Mouse (Mus musculus) right cerebral cortex, postnatal 14 days (tissue): ENCODE results near the gene Wfdc1.

Source experiments
- DNase-seq: peaks from one replicate; pipeline ENCODE4 v3.0.0; 2022

The Wfdc1 gene

DNA sequence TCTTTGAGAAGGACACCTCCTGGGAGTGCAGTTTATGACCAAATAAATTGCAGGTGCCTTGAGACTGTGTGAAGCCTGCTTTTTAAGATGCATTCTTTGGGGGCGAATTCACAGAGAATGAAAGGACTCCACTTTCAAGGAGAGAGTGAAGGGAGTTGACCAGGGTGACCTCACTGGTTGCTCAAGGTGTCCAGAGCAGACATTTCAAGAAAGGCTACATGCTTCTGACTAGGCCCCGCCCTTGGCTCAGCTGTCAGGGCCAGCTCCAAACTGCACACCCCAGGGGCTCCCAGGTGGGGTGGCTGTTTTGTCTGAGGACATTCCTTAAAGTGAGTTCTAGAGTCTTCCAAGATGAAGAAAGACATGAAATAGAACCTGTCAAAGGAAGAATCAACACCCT lies 31.0 kb downstream of the Wfdc1 start:
- DNase-seq = no peak

DNA sequence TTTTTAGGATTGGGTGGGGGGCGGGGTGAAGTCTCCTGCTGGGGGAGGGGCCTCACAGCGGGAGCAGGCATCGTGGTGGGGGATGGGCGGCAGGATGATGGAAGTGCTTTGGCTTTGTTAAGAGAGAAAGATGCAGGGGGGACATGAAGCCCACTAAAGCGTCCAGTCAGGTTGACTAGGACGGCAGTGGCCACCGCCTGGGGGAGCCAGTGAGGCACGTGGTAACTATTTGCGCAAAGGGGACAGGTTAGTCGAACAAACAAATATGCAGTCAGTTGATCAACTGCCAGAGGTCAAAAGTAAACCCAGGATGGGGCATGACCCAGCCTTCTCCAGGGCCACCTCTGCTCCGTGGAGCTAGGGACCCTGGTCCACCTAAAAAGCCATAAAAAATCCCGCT lies 32.8 kb downstream of the Wfdc1 start:
- peak; percentile 48 for DNase-seq

- DNase-seq = no peak
These were observed 33.5 kb downstream of the Wfdc1 start, which contains the start of gene Atp2c2 for GRCm38 (mm10) chr8:119699549-119700134. Gene Atp2c2, plus strand, starts transcription at chr8:119700009.

DNA sequence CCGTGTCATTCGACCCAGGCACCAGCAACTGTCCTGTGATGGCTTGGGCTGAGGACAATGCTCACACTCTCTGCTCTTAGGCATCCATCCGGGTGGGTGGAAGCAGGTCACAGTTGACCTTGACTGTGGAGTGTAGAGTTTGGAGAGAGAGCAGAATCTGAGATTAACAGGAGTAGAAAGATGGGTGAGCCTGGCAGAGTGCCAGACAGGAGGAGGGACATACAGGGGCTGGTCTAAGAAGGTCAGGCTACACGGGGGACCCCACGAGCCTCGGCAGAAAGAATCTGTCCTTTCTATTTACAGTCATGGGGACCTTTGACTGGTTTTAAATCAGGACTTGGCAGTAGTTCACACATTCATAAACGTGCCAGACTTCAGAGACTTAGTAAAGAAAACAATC lies 36.8 kb downstream of the Wfdc1 start:
- no peak for DNase-seq

DNA sequence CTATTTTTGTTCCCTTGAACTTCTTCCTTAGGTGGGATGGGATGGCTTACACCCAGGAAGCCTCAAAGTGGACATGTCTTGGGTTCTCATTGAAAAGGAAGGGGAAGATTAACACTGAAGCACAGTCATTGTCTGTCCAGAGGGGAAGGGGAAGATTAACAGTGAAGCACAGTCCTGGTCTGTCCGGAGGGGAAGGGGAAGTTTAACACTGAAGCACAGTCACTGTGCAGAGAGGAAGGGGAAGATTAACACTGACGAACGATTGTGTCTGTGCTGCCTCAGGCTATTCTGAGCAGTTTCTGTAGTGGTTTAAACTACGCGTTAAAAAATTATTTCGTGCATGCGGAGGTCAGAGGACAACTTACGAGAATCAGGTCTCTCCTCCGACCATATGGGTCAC lies 41.0 kb downstream of the Wfdc1 start:
- DNase-seq = no peak

DNA sequence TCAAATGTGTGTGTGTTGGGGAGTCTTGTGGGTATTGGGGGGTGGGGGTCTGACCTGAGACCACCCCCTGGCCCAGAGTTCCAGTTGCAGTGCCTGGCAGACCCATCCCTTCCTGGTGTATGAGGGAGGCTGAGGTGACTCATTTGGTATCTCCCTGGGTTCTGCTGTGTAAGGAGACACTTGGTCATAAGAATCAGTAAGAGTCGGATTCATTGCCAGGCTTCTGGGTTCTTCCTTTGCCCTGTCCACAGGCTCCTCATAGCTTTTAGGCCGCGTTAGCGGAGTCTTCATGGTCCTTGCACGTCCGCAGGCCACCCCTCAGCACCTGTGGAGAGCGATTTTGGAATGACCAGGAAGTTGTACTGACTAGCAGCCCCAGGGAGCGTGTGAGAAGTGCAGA lies 42.3 kb downstream of the Wfdc1 start:
- no peak for DNase-seq

DNA sequence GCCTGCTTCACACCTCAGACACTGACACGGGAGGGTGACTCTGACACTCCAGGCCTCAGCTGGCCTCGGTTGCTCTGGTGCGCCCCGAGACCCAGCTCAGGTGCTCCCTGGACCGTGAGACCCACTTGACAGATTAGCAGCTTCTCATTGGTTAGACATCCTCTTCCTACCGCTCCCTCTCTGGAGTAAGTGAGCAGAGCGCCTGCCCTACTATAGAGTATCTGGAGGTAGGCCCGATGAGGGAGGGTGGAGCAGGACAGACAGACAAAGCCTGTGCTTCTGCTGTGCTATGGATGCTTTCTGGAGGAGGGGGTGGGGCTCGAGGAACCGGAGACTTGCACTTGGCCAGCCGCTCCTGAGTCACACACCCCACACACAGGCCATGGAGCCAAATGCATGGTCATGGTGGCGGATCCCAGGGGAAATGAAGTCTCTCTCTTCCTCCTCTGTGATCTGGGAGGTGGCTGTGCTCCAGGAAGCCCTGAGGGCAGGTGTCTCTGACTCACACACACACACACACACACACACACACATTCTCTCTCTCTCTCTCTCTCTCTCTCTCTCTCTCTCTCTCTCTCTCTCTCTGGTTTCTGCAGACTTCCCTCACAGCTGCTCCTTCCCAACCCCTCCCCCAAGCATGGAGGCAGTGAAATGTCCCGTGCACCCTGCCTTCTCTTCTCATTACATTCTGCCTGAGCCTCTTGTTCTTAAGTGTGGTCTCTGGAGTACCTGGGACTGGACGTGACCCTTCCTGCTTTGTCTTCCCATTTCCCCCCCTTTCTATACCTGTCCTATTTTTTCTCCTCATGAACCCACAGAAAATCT lies 42.9 kb downstream of the Wfdc1 start:
- no peak for DNase-seq

DNA sequence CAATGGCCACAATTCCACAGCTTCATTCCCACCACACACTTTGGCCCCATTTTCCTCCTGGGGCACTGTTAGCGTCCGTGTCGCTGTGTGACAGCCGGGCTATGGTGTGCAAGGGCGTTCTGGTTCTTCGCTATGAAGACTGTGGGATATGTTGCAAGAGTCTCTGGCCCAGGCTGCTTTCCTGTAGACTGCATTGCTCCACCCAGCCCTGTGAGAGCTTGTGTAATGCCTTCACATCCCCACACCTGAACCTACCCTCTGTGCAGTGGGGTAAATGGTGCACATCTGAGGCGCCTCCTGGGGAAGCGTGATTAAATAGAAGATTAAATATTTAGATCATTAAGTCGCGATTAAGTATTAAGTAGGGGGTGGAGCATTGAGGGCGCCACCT lies 43.5 kb downstream of the Wfdc1 start:
- no peak for DNase-seq

- DNase-seq = no peak
These were observed 46.1 kb downstream of the Wfdc1 start for GRCm38 (mm10) chr8:119712226-119712625.

DNA sequence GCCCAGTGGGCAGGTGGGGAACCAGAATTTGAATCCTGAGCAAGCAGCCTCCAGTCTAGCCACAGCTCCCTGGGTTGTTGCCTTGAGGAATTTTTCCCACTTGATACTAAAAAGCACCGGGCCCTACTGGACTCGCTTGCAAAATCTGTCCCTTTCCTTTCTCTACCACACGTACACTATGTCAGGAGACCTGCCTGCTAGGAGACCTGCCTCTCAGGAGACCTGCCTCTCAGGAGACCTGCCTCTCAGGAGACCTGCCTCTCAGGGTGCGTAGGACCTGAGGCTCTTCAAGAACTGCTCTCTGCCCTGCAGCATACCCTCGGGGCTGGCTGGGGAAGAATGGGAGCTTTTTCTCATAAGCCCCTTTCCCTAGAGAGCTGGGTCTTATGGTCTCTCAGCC lies 47.3 kb downstream of the Wfdc1 start:
- DNase-seq = no peak

- no peak for DNase-seq
These were observed 49.1 kb downstream of the Wfdc1 start for GRCm38 (mm10) chr8:119715221-119715620.

DNA sequence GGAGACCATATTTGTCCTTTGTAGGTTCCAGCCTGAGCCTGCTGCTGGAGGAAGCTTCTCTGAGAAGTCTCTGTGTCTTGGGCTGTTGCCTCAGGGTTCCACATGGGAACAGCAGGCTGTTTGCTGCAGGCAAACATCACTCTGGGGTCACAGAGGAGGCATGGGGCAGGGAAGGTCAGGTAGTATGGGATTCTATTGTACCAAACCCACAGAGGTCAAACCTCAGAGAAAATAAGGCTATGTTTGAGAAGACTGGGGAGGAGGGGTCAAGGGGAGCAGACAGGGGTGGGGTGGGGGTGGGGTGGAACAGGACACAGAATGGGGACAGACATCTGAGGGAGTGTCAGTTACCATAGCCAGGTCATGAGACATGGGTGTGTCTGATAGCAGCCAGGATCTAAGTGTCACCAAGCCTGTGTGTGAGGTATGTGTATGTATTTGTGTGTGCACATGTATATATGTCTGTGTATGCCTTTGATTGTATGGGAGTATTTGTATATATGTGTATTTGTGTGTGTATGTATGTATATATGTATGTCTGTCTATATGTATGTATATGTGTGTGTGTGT lies 50.6 kb downstream of the Wfdc1 start:
- no peak for DNase-seq

GRCm38 (mm10) chr8:119717765-119718164 lies 51.6 kb downstream of the Wfdc1 start:
- peak; percentile 30 for DNase-seq

GRCm38 (mm10) chr8:119719011-119719501 lies 52.9 kb downstream of the Wfdc1 start:
- peak; percentile 28 for DNase-seq

GRCm38 (mm10) chr8:119722348-119722747 lies 56.2 kb downstream of the Wfdc1 start:
- DNase-seq = no peak

DNA sequence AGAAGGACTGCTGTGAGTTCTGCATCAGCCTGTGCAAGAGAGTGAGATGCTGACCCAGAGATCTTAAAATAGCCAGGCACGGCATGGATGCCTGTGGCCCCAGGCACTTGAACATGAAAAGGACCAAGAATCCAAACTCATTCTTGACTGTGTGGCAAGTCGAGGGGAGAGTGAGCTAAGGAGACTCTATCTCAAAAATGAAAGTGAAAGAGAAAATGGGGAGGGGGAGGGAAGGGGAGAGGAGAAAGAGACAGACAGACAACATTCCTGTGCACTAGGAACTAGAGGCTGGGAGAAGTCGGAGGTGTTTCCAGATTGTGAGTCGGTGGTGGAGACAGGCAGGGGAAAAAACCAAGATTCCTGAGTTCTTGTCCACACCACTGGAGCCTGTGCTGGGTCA lies 57.5 kb downstream of the Wfdc1 start:
- DNase-seq = no peak

- DNase-seq = no peak
These were observed 58.4 kb downstream of the Wfdc1 start for GRCm38 (mm10) chr8:119724596-119724995.

DNA sequence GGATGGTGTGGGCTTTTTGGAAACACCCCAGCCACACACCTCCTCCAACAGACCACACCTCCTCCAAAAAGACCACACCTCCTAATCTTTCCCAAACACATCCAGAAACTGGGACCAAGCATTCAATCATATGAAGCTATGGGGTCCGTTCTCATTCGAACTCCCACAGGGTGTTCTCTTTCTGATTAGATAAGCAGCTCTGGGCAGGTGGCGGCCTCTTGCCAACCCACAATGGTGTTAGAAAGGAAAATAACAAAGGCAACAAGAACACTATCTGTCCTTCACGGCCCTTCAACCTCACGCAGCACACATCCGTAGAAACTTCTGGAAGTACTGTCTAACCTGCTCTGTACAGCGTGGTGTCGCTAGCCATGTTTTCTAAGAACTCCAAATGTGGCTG lies 60.9 kb downstream of the Wfdc1 start:
- no peak for DNase-seq

DNA sequence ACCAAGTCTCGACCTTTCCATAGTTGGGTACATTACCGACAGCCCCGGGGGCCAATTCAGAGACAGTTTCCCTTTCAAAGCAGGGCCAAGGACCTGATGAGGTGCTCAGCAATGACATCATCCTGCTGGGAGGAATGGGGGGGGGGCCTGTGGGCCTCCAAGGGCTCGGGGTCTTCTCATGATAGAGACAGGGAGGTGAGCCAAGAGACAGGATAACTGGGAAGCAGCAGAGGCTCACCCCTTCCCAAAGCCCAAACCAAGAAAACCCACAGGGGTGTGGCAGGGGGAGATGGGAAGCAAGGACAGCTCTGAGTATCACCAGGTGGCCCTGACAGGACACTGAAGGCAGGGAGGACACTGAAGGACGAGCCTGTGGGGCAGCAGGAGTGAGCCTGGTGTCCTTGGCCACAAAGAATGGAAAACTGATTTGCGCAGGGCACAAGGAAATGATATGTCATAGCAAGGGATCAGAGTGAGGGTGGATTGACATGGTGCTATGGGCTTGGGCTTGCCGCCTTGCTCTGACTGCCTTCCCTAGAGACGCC lies 62.3 kb downstream of the Wfdc1 start:
- no peak for DNase-seq

DNA sequence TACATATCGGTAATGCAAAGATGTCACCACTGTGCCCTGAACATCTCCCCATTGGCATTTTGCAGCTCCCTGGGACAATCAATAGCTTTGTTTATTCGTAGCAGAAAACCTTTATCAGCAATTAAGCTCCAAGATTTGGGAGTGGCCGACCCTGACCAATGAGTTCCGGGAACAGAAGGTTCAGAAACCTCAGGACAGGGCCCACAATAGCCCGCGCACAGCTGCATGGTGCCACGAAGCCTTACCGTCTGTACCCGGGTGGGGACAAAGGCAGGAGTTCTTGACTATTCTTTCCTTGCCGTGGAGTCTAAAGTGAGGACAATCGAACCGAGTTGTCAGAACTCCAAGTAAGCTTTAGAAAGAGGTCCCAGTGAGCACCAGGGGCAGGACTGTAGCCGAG lies 65.9 kb downstream of the Wfdc1 start:
- no peak for DNase-seq

GRCm38 (mm10) chr8:119736348-119736917 lies 70.3 kb downstream of the Wfdc1 start:
- no peak for DNase-seq

GRCm38 (mm10) chr8:119737093-119737900 lies 71.1 kb downstream of the Wfdc1 start:
- no peak for DNase-seq
